Mouse (Mus musculus): ENCODE data around the gene 2410004B18Rik.
"Not testable (repeated sequence)": the region's sequence is repeated elsewhere in the genome, so short reads cannot be mapped to it uniquely, and the experiment has no call there.

The 2410004B18Rik gene

GRCm38 (mm10) chr3:145964473-145964872 lies 26.7 kb downstream of the 2410004B18Rik start:
- DNase-seq (ENCODE audit: low read depth in 2 of 2, low spot score in 2 of 2) = no peak

DNA sequence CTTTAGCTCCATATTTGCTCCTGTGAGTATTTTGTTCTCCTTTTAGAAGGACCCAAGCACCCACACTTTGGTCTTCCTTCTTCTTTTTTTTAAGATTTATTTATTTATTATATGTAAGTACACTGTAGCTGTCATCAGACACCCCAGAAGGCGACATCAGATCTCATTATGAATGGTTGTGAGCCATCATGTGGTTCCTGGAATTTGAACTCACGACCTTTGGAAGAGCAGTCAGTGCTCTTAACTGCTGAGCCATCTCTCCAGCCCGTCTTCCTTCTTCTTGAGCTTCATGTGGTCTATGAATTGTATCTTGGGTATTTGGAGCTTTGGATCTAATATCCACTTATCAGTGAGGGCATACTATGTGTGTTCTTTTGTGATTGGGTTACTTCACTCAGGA lies 27.8 kb downstream of the 2410004B18Rik start:
- DNase-seq (ENCODE audit: low read depth in 2 of 2, low spot score in 2 of 2) = not testable (repeated sequence)

GRCm38 (mm10) chr3:145966806-145967205 lies 29.0 kb downstream of the 2410004B18Rik start:
- DNase-seq (ENCODE audit: low read depth in 2 of 2, low spot score in 2 of 2) = no peak

- DNase-seq (ENCODE audit: low read depth in 2 of 2, low spot score in 2 of 2) = no peak
Observed at GRCm38 (mm10) chr3:145969031-145969501, 31.3 kb downstream of the 2410004B18Rik start.

DNA sequence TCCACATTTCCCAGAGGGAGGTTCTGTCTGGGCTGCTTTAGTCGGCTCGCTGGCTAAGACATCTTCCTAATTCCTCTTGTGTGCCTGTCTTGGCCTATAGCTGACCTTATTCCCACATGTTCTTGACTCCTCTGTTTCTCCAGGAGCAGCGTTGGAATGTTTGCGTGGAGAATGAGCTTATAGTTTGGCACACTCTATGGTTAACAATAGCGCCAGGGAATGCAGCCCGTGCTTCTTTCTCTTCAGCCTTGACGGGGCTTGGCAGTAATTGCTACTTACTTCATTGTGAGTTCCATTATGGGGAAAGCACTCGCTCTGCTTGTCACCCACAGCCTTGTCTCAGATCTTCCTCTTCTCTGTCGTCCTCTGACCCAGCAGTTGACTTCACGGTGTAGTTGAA lies 33.7 kb downstream of the 2410004B18Rik start:
- DNase-seq (ENCODE audit: low read depth in 2 of 2, low spot score in 2 of 2) = no peak

GRCm38 (mm10) chr3:145974986-145975385 lies 37.2 kb downstream of the 2410004B18Rik start:
- DNase-seq (ENCODE audit: low read depth in 2 of 2, low spot score in 2 of 2) = no peak

- DNase-seq (ENCODE audit: low read depth in 2 of 2, low spot score in 2 of 2) = no peak
Observed at GRCm38 (mm10) chr3:145985333-145985925, 47.6 kb downstream of the 2410004B18Rik start.

DNA sequence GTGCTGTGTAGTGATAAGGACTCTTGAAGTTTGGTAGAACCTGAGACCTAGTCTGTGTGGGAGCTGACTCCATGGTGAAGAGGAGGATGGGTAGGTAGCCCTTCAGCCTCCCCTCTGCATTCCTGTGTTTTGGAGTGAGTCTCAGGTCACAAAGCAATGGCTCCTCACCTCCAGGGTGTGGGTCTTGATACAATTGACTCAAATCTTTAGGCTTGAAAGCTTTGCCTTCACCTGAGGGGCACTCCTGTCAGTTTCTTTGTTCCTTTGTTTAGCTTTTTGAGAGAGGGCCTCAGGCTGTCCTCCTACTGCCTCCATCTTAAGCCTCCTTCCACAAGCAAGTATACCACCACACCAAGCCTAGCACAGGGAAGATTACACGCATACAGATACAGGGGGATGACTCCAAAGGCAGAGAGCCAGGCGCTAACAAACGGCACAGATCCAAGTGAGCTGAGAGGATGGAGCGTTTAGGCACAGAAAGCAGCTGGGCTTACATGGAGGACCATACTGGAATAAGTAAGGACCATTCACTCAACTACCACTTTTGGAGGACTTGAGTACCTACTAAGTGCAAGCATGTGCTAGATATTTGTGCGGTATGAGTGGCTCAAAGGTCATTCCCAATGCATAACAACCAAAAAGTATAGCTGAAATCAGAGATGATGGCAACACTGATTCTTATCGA lies 48.6 kb downstream of the 2410004B18Rik start:
- DNase-seq (ENCODE audit: low read depth in 2 of 2, low spot score in 2 of 2) = no peak

GRCm38 (mm10) chr3:145987268-145987969 lies 49.6 kb downstream of the 2410004B18Rik start, which contains the start of gene Syde2:
Syde2 (plus strand) TSS chr3:145987870.
- peak; percentile 28 to 35 for DNase-seq (ENCODE audit: low read depth in 2 of 2, low spot score in 2 of 2)

DNA sequence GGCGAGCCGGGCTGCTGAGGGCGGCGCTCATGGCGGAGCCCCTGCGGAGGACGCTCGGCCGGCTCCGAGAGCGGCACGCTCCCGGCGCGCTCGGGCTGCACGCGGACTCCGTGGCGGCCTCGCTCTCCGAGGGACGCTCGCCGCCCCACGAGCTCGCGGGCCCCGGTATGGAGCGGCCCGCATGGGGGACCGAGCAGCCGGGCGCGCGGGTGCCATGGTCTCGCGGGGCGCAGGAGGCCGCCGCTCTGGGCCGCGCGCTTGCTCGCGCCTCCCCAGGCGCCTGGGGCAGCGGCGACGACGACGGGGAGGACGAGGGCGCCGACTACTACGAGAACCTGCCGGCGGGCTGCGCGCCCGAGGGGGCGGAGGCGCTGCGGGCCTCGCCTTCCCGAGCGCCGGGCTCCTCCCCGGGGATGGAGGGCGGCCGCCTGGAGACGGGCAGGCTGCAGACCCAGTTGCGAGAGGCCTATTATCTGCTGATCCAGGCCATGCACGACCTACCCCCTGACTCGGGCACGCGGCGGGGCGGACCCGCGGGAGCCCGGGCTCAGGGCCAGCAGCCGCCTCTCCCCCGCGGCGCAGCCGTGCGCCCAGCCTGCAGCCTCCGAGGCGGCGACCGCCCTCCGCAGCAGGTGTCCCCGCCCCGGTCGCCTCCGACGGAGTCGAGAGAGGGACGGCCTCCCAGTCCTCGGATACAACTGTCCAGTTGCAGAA lies 50.3 kb downstream of the 2410004B18Rik start:
- DNase-seq (ENCODE audit: low read depth in 2 of 2, low spot score in 2 of 2) = peak; percentile 20 to 27

GRCm38 (mm10) chr3:145988684-145989575 lies 51.1 kb downstream of the 2410004B18Rik start:
- no peak for DNase-seq (ENCODE audit: low read depth in 2 of 2, low spot score in 2 of 2)

DNA sequence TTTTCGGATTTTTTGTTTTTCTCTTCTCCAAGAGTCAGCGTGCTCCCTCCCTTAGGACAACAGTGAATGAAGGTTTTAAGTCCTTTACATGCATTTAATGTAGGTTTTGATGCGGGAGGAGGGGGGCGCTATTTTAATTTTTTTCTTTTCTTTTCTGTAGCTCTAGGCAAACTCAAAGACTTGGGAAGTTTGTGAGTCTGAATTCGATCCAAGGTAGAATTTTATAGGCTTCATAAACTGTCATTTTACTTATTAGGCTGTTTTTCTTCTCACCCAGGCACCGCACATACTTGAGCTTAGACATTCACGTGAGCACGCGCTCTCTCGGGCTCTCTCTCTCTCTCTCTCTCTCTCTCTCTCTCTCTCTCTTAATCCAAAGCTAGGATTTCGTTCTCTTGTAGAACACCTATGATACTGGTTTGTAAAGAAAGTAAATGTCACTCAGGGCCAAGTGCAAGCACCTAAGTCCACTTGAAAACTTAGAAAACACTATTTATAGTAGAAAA lies 51.8 kb downstream of the 2410004B18Rik start:
- DNase-seq (ENCODE audit: low read depth in 2 of 2, low spot score in 2 of 2) = no peak

DNA sequence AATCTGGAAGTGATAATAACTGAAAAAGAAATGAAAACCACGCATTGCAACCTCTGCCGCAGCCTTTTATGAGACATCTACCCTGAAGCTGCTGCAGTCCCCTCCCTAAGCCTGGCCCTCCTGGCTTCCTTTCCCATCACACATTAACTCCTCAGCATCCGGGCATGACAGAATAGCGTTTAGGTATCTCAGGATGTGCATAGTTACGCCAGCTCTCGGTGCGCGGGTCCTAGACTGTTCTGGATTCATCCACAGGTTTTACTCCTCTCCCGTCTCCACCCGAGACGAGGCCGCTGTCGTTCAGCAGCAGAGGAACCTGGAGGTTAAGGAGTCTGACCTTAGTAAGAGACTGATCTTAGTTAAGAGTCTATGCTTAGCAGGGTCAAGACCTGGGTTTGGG lies 53.3 kb downstream of the 2410004B18Rik start:
- DNase-seq (ENCODE audit: low read depth in 2 of 2, low spot score in 2 of 2) = no peak

- DNase-seq (ENCODE audit: low read depth in 2 of 2, low spot score in 2 of 2) = no peak
Observed at GRCm38 (mm10) chr3:145991976-145992730, 54.3 kb downstream of the 2410004B18Rik start.

- no peak for DNase-seq (ENCODE audit: low read depth in 2 of 2, low spot score in 2 of 2)
Observed at GRCm38 (mm10) chr3:145992796-145993195, 55.0 kb downstream of the 2410004B18Rik start.

DNA sequence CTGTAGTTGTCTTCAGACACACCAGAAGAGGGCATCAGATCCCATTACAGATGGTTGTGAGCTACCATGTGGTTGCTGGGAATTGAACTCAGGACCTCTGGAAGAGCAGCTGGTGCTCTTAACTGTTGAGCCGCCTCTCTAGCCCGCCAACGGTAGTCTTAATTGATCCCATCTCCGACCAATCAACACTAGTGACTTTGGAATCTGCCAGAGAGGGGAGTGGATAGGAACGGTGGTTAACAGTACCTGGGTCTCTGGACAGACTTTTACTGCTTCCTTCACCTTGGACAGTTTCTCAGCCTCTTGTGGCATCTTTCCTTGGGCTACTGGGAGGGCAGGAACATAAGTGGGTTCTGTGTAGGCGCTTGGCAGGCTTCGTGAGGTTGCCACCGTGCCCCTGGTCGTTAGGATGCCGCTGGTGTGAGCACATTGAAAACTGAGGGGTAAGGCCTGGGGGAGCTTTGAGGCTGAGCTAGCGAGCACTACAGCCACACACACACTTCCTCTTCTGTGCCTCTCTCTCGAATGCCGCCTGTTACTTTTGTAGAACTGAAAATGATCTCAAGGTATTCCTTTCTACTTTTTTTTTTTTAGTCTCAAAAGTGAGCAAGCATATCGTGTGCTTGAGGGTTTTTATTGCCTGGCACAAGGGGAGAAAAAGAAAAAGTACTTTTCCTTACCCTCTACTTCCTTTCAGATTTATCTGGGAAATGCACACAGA lies 55.8 kb downstream of the 2410004B18Rik start:
- no peak for DNase-seq (ENCODE audit: low read depth in 2 of 2, low spot score in 2 of 2)
